Mouse (Mus musculus): Measurements from ENCODE around the gene C1qtnf9.

The C1qtnf9 gene

DNA sequence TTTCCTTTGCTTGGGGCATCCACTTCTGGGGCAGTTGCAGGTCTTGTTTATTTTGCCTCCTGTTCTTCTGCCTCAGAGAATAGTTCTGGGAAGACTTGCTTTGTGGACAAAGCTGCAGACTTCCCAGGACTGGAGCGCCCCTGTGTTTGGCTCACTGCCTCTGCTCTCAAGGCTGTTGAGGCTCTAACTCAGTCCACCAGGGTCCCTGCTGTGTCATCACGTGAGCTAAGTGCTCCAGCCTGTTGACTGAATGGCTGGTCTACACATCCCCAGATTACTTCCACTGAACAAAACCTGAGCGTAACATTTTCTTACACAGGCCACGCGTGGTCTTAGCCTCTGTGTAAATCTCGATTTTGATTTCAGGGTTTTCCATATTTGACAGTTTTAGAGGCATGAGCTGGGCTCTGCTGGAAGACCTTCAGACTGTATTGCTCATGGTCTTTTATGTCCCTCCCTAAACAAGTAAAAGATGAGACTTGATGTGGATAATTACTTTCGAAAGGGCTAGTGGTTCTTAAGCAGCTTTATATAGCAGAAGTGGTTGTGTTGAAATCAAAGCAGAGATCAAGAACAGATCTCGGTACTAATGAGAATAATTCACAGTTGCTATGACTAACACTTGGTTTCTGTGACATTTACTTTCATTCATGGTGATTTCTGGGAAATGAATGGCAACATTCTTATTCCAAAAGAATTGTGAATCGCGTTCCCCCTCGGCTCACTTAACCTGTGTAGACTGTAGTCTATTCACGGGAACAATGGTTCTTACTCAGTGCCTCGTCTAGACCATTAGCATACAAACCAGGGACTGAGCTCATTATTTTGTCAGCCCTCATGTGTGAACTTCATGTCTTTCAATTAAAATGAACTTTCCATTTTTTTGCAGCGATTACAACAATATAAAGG is 14.8 kb upstream of the C1qtnf9 start:
- no peak for DNase-seq

DNA sequence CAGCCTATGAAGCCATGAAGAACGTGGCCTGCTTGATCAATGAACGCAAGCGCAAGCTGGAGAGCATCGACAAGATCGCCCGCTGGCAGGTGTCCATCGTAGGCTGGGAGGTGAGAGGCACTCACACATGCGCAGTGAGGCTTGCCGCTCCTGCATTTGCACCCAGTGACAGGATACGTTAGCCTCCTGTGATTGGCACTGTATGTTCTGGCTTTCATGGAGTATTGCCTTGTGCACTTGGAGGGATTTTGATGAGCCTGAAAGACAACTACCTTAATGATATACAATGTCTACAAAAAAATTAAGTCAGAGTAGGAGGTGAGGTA is 14.2 kb upstream of the C1qtnf9 start:
- DNase-seq: no peak

DNA sequence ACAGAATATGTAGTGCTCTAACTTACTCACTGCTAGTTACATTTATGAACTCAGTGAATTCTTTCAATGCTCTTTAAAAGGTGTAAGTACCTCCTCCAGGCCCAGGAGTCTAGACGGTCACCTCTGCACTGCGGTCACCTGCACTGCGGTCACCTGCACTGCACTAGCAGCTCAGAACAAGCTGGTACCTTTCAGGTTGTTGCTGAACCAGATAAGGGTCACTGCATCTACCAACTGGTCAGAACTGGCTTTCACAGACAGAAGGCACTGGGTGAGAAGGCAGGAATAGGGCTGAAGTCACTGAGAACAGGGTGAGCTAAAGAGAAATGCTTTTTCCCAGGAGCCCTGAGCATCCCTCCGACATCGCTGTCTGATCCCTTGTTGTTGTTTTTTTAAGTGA is 13.3 kb upstream of the C1qtnf9 start:
- DNase-seq: no peak

DNA sequence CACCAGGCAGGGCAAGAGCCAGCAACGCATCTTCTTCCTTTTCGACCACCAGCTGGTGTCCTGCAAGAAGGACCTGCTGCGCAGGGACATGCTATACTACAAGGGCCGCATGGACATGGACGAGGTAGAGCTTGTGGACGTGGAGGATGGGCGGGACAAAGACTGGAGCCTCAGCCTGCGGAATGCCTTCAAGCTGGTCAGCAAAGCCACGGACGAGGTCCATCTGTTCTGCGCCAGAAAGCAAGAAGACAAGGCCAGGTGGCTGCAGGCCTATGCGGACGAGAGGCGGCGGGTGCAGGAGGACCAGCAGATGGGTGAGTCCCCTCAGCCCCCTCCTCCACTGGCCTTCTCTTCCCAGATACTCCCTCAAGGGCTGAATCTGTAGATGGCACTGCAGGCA is 11.7 kb upstream of the C1qtnf9 start:
- DNase-seq: no peak

DNA sequence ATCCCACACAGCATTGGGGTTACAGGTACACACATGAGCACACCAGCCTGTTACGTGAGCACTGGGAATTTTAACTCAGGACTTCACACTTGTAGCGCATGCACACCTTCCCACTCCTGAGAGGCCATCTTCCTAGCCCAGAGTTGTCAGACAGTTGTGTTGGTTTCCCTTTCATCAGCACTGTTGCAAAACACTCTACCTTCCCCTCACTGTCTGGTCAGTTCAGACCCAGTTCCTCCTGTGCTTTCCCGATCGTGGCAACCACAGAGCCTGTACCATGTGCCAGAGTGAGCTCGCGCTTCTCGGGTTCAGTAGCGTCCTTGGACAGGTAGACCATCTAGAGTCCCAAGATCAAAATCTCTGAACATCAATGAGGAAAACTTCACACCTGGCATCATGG is 10.7 kb upstream of the C1qtnf9 start:
- DNase-seq: no peak

DNA sequence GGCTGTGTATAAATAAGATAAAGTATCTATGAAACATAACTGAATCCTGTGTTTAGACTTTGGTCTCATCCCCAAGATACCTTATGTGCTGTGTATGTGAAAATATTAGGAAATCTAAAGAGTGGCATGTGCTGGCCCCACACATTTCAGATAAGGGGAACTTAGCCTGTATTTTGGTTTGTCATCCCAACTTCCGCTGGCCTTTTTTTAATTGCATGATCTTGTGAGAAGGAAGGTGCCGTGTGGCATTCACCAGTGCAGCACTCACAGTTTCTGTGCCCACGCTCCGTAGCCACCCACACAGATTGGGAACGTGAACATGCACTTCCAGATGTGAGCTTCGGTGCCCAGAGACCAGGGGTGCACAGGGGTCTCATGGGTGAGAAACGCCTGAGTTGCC is 10.2 kb upstream of the C1qtnf9 start:
- DNase-seq: no peak

DNA sequence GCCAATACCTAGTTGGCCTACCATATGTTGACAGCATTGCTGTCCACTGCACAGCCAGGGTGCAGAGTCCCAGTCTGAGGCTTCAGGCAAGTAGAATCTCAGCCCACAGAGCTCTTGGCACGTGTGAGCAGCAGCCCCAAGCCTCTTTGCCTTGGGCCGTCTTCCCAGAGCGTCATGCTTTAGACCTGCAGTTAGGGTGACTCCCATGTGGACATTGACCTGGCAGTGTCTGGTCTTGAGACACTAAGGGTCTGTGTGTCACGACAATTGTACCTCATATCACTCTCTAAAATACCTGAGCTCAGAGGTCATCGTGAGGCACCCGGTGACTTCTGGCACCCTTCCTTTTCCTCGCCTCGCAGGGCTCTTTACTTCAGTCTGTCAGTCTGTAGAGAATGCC is 8.8 kb upstream of the C1qtnf9 start:
- DNase-seq: no peak

DNA sequence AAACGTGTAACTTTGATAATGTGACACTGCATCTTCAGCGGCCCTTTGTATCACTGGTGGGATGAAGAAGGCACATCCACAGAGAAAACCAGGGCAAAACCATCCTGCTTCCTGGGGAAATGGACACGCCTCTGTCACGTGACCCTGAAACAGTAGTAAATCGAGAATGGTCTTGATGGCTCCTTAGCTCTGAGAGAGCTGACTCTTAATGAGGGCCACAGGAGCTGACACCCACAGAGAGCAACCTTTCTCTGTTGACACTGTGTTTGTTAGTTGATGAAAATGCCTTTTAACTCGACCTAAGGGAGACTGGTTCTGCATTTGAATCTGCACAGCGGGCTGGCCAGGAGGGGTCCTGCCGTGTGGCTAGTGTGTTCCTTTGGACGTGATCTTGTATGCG is 6.1 kb upstream of the C1qtnf9 start:
- no peak for DNase-seq

DNA sequence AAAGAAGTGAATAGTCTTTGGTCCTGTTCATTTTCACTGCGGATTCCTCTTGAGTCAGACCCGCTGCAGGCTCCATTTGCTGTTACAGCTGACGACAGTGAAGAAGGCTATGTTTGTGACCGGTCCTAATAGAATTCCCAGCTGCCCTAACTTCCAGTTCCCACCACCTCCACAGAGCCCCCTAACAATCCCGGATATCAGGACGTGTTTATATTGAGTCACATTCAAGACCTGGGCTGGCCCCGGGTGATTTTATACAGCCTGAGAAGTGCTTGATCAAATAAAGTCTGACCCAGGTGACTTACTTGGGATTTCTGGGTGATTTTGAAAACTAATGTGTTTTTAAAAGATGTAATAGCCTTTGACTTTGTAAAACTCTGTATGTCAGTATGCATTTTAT is 5.2 kb upstream of the C1qtnf9 start:
- DNase-seq: no peak

DNA sequence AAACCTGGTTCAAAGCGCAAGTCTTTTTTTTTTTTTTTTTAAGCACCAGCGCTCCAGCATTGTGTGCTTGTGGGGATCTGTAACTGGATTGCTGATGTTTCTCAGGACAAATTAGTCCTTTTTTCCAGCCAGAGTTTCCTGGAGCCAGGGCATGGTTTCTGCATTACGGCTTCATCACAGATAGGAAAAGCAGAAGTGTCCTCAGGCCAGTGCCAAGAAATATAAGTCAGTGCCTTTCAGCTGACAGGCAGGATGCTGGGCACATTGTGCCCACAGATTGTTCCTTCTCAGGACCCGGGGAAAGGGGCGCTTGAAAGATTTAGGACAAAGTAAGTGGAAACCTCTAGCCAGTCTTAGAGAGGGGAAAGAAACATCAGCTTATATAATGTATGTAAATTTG is 4.2 kb upstream of the C1qtnf9 start:
- no peak for DNase-seq

DNA sequence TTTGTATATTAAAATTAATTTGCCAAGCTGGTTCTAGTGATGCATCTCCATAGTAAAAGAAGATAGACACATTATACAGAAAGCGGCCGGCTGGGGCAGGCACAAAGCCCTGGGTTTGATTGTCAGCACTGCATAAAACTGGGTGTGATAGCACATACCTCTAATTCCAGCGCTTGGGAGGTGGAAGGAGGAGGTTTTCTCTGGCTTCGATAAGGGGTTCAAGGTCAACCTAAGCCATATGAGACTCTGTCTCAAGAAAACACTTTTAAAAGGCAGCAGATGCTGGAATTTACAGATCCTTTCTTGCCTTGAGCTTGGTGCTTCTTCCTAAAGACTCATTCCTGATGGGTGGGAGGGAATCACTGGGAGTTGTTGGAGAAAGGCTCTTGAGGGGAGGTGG is 3.4 kb upstream of the C1qtnf9 start:
- DNase-seq: no peak

DNA sequence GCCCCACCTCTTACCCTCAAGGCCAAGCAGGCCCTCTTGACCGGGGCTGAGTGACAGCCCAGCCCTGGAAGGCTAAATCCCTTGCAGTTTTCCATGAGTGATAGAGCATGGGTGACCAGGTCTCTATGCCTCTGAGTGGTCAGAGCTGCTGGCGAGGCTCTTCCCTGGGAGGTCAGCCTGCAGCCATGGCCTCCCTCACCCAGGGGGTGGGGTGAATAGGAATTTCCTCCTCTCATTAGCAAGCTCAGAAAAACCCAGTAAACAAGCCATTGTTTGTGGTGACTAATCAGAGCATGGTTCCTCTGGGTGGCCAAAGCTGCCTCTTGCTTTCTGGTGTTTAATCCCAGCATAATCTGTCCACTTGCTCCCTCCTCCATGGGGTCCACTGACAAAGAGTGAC is 2.9 kb upstream of the C1qtnf9 start:
- DNase-seq: no peak

DNA sequence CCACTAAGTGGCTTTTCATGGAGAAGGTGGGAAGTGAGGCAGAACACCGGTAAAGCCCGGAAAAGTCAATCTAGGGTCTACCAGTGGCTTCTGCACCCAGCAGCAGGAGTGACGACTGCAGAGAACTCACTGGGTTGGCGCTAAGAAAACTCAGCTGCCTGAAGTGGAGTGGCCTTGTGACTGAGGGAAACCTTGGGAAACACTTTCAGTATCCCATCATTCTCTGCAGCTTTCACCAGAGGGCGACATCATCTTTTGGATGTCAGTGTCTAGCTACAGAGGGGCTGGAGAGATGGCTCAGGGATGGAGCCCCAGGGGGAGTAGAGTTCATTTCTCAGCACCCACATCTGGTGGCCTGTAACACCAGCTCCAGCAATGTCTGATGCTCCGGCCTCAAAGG is 1.4 kb downstream of the C1qtnf9 start:
- no peak for DNase-seq

DNA sequence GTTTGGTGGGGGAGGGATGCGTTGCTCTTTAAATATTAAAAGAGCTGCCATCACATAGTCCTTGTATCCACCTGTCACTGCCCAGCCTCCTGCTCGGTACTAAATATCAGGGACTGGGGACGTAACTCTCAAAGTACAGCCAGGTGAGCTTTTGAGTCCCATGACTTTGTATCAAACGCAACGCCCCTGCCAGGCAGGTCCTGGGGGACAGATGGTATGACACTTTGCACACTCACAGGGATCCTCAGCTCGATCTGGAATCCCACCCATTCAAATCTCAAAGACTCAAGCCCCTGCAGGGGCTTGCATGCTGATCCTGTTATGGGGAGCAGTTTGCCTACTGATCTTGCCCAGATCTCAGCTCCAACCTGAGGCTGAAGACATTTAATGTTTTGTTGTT is 2.7 kb downstream of the C1qtnf9 start:
- DNase-seq: no peak

DNA sequence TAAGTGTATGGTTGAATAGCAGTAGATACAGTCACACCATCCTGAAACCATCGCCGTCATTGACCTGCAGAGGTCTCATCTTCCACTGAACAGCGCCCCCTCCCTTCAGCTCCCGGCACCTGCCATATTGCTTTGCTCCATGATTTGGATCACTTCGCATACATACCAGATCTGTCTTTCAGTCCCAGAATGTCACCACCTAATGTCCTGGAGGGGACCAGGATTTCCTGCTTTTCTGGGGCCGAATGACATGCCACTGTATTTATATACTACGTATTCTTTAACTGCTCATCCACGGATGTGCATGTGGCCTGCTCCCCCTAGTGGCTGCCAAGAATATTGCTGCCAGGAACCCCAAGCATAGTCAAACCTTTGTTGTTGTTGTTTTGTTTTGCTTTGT is 3.1 kb downstream of the C1qtnf9 start:
- peak; percentile 81 for DNase-seq

DNA sequence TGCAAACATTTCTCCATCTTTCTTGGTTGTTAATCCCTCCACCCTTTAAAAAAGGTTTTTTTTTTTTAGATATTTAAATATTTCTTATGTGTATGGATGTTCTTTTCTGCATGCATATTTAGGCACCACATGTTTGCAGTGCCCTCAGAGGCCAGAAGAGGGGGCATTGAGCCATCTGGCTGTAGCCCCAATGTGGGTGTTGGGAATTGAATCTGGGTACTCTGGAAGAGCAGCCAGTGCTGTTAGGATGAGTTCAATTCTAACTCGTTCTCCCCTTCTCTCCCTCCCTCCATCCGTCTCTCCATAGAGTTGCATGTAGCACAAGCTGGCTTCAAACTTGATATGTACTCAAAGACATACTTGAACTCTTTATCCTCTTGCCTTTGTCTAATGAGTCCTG is 5.5 kb downstream of the C1qtnf9 start:
- DNase-seq: no peak

DNA sequence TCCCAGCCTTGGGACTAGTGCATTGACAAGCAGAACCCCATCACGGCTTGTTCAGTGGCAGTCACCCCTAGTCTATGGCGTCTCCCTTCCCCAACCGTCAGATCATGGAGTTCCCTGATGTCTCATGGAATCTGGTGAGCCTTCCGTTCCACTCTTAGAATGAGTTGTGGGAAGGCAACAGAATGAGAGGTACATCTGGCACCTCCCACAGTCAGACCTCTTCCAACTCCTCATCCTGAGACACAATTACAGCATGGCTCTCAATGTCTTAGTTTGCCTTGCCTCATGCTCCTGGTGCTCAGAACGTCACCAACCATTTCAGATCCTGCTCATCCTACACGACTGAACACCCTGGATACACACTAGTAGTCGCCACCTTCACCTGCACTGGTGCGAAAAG is 8.6 kb downstream of the C1qtnf9 start:
- DNase-seq: no peak

DNA sequence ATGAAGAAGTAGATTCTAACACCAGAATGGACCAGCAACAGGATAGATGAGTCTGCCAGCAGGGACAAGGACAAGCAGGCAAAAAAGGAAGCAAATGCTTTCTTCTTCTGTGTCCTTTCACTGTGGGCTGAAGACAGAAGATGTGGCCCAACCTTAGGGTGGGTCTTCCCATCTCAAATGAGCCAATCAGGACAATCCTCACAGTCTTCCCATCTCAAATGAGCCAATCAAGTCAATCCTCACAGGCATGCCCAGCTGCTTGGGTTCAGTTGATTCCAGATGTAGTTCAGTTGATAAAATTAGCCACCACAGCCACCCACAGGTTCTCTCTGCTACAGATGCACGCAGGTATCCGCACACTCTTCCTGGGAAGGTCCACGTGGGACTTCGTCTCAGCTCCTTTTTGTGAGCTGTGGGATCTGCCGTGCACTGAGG is 9.6 kb downstream of the C1qtnf9 start:
- peak; percentile 66 for DNase-seq

DNA sequence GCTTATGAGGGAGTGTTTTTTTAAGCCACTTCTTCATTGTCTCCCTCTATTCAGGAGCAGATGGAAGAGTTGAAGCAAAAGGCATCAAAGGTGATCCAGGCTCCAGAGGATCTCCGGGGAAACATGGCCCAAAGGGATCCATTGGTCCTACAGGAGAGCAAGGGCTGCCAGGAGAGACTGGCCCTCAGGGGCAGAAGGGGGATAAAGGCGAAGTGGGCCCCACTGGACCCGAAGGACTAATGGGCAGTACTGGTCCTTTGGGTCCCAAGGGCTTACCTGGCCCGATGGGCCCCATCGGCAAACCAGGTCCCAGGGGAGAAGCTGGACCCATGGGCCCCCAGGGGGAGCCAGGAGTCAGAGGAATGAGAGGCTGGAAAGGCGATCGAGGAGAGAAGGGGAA is 11.3 kb downstream of the C1qtnf9 start:
- DNase-seq: no peak

DNA sequence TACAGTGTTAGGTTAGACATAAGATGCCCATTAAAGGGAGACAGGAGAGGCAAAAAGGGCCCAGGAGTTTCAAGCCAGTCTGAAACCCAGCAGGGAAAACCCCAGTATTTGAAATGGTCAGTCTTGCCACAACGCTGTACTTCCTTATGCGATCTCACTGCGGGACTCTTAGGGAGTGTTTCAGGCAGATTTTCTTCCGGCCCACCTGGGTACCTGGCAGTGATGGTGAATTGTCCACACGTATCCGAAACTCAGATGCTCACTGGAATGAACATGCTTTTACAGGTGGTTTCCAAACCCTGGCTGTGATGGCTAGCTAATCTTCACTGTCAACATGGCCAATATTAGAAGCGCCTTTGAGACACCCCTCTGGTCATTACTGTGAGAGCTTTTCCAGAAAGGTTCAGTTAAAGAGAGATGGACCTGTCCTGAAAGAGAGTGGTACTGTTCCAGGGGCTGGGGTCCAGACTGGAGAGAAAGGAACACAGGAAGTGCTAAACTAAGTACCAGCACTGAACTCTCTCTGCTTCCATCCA is 14.3 kb downstream of the C1qtnf9 start:
- DNase-seq: no peak

DNA sequence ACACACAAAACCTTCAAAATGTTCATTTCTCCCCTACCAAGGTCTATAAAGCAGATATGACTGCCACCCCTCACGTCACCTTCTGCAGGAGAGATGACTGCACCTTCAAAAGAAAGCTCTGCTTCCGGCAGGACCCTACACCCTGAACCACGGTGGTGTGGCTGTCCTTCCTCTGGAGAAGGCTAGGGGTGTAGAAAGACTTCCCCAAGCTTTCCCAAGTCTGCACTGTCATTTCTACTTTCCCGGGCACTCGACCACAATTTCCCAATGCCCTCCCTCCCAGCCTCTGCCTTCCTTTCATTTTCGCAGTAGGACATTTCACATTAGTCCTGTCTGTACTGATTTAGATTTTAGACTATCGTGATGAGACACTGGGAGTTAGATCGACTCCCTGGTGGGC is 15.3 kb downstream of the C1qtnf9 start:
- no peak for DNase-seq

DNA sequence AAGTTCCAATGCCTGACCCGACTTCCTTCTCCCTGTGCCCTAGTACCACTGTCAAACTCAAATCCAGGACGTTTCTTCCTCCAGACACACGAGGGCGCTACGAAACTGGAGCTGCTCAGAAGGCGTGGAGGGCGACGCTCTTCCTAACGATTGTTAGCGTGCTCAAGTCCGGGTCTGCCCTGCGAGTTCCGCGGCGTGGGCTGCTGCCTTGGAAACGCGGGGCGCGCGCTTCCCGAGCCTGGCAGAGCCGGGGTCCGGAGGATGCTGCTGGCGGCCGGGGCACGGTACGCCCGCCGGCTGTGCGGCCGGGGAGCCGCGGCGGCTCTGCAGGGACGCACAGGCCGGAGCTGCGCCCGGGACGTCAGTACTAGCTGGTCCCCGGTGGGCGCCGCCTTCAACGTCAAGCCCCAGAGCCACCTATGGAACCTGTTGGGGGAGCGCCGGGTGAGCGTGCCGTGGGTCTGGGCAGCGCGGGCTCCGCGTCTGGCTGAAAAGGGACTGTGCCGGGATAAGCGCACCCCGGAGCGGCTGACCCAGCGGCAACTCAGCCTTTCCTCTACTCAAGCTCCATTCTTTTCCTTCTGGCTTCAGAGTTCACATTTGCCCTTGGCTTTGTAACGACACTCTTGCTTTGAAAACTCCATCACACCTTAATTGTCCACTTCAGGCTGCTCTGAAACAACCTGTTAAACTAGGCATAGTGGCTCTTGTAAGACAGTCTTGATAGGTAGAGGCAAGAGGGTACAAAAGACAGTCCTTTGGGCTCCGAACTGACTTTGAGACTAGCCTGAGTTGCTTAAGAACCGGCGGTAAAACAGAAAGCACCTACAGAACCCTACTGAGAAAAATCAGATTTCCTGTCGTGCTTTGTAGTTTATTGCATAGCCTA is 16.7 kb downstream of the C1qtnf9 start, which contains the start of gene Mipep:
Gene Mipep, plus strand, starts transcription at position 147 of the 889 bp plus-strand sequence.
- DNase-seq: peak; percentile 88

DNA sequence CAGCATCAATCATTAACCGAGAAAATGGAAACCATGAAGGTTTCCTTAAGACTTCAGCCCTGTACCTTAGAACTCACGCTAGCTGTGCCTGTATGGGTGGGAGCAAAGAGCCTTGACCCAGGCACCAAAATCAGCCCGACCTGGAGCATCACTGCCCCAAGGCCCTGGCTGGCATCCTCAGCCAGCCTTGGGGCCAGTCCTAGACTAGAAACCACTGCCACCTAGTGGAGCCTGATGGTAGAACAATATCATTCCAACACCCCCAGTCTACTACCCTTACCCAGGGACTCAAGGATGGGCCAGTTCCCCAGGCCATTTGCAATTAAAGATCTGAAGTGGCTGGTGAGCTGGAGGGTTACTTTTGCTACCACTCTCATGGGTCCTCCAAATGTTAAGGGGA is 22.2 kb downstream of the C1qtnf9 start:
- DNase-seq: peak; percentile 75

Data from thymus, postnatal 14 days (tissue).